Mouse (Mus musculus) bone marrow macrophage, adult 2 months (primary cell): Measurements from ENCODE around the gene Pou2f2. TPM values are rescaled to one million over a fixed set of nuclear protein-coding genes. Genes with fewer than 3 reads are reported as not detected.
A peak's percentile ranks its signal among the peaks of the same experiment; 100 is the strongest.

Experiments used
- H3K27ac ChIP-seq: 2 replicates; pipeline ENCODE4 v1.5.1; 2012; ENCODE audit warnings: low read depth, low read length; ENCODE audit not compliant: insufficient read depth
- H3K4me1 ChIP-seq: 2 replicates; pipeline ENCODE4 v1.6.1; 2012; ENCODE audit warnings: low read length; ENCODE audit not compliant: control insufficient read depth, insufficient read depth
- H3K4me3 ChIP-seq: 2 replicates; pipeline ENCODE4 v1.5.1; 2012; ENCODE audit warnings: mild to moderate bottlenecking, low read length, moderate library complexity; ENCODE audit not compliant: insufficient read depth
- CTCF ChIP-seq: IDR thresholded peaks from 2 replicates; pipeline ENCODE4 v1.5.1; 2012; ENCODE audit warnings: low read depth, mild to moderate bottlenecking, low read length, moderate library complexity
- POLR2A ChIP-seq: IDR thresholded peaks from 2 replicates; pipeline ENCODE4 v1.6.1; 2012; ENCODE audit warnings: mild to moderate bottlenecking, low read depth, low read length, borderline replicate concordance
- polyA plus RNA-seq: library from polyadenylated mRNA; stranded (reverse); fragments of >200 nt; gene quantifications from 2 replicates; pipeline ENCODE4 v1.2.4, GENCODE M21; 2012; ENCODE audit not compliant: missing spikeins, insufficient read depth, insufficient read length

Gene Pou2f2
- polyA plus RNA-seq, 1 experiment, result 121 TPM

DNA sequence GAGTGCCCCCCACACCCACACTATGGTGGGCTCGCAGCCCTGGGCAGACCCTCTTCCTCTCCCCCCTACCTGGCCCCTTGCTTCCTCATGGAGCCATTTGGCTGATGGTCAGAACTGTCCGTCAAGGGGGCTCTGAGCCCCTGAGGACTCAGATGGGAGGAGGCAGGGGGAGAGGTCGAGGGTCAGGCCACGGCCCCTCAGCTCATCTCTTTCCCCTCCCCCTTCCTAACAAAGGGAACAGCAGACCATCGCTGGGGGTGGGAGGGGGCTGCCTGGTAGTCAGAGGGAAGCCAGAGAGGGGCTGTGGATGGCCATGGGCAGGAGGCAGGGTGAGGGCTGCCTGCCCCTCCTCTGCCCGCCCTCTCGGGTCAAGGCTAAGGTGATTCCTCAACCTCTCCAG, 28.5 kb downstream of the Pou2f2 start:
- H3K4me3 ChIP-seq, result no peak overlapping the region
- TF ChIP-seq POLR2A (no peak), CTCF (no peak)
- no peak overlapping the region for H3K27ac ChIP-seq
- no peaks in the 10 kb centered on the region for H3K4me1 ChIP-seq

DNA sequence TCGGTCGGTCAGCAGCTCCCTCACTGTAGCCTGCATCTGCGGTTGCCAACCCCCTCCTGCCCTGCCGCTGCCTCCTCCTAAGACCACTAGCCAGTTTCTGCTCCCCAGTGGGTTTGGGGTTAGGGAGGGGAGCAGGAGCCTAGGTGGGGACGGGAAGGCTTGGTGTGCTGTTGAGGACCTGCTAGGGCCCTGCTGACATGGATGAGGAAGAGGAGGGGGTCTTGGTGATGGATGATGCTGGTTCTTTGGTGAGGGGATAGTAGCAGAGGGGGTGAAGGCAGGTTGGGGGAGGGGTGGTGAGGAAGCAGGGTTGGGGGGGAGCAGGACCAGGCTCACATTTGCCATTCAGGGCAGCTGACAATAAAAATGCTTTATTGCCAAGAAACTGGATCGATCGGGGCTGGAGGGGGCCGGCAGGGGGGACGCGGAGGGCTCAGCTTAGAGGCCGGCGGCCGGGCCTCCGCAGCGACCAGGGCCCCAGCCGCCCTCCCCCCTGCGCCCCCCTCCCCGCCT, 29.3 kb downstream of the Pou2f2 start:
- Histone ChIP-seq H3K4me1 (no peaks in the 10 kb centered on the region), H3K4me3 (no peak overlapping the region), H3K27ac (no peak overlapping the region)
- TF ChIP-seq POLR2A, result no peak
- TF ChIP-seq CTCF, result no peak

DNA sequence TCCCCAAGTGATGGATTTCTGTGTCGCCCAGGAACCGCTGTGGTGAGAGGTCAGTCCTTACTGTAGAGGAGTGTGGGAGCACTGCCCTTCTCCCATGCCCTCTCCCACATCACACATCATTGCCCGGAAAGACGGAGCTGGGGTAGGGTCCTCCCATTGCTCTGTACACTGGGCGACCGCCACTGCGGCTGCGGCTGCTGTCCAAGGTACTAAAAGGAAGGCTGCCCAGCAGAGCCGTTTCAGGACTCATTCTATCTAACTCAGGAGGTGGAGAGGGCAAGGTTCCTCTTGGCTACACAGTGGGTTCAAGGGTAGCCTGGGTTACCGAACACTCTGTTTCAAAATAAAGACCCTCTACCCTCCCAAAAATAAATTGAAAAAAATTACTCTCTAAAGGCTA, 33.6 kb downstream of the Pou2f2 start:
- H3K27ac ChIP-seq, result no peak overlapping the region
- no peak overlapping the region for H3K4me3 ChIP-seq
- no peaks in the 10 kb centered on the region for H3K4me1 ChIP-seq
- TF ChIP-seq POLR2A (no peak), CTCF (no peak)

DNA sequence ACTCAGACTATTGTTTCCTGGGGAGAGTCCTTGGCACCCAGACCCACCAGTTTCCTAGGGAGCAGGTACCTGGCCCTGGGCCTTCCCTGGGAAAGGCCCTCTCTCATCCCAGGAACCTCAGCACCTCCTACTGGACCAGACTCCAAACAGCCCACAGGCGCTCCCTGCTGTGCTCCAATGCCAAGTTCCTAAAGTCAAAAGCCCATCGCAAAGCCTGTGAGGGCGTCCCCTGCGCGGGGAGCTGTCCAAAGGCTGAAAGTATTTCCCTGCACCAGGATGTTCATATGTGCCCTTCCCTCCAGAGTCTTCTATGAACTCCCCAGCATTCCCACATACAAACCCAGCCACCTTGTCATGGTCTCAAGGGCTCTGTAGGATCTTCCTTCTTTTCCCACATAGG, 37.8 kb downstream of the Pou2f2 start:
- Histone ChIP-seq H3K4me1 (no peaks in the 10 kb centered on the region), H3K4me3 (no peak overlapping the region)
- TF ChIP-seq CTCF (no peak), POLR2A (no peak)

DNA sequence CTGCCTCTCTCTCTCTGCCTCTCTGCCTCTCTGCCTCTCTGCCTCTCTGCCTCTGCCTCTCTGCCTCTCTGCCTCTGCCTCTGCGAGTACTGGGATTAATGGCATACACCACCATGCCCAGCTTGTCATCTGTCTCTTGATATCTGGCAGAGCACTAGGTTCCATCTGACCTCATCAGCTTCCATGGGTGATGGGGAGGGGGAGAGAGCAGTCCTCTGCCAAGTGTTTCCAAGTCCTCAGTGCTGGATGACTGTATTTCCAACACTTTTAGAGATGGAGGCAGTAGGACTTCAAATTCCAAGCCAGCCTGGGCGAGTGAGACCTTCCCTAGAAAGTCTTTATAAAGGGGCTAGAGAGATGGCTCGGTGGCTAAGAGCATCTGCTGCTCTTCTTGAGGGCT, 42.0 kb downstream of the Pou2f2 start:
- Histone ChIP-seq H3K27ac (no peak overlapping the region), H3K4me1 (no peaks in the 10 kb centered on the region), H3K4me3 (no peak overlapping the region)
- no peak for TF ChIP-seq CTCF
- TF ChIP-seq POLR2A, result no peak

More for the DNA sequence above, 37.8 kb downstream of the Pou2f2 start:
- no peak overlapping the region for H3K27ac ChIP-seq

DNA sequence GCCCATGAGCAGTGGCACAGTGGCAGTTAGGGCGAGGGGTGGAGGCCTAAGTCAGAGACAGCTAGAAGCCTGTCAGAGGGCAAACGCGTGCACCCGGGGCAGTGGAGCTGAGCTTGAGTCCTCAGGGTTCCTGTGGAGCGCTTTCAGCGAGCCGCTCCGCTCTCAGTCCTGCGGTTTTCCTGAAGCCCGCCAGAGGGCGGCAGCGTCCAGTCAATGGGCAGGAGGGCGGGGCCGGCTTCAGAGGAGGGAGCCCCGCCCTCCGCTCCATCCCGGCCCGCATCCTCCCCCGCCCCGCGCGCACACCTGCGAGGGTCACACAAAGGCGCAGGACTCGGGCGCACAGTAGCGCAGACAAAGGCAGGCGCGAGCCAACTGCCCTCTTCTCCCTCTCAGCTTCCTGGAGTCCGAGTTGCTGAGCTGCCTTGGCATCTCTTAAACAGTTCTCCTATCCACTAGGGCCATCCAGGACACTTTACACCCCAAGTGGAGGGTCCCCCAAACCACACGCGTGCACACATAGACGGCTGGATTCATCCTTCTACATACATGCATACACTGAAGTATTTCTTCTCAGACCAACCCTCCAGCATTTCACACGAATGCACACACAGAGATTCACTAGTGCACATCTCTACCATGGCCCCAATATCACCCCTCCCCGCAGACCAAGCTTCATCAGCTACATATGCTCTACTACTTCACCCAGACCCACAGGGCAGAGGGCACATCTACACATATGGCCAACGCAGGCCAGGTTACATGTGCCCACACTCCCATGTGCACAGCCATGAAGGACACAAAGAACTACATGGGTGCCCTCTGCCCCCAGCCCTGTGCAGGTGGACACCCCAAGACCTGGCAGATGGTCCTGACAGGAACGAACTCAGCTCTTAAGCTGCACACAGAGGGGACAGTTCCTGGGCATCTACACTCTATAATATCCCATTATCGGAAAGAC, 46.2 kb downstream of the Pou2f2 start:
- H3K4me3 ChIP-seq, result peak overlapping the region; percentile 74
- peaks cover 17% of the 10 kb centered on the region for H3K4me1 ChIP-seq
- TF ChIP-seq CTCF (peak; percentile 74), POLR2A (no peak)
- H3K27ac ChIP-seq, result peak overlapping the region; percentile 32

DNA sequence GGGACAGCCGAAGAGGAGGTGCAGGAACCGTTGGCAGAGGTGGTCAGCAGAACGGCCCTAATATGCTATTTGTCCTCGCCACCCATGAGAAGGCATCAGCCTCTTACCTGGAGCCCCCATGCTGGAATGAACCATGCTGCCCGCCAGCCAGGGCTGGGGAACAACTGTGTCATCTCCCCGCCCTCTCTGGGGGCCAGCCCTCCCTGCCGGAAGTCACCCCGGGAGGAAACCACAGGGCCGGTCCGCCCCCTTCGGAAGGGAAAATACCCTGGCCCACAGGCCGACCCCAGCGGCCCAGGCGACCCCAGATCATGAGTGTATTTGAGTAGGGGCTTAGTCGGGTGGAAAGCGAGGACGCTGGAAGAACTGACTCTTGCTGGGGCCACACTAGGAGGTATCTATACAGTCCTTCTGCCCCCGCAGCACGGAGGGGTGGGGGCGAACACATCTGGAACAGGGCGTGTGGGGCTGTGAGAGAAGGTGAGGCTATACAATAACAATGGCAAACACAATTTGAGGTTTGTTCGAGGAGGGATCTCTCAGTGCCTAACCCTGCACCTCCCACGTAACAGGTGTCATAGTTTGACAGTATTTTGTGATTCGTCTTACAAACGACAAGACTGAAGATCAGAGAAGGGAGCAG, 47.1 kb downstream of the Pou2f2 start:
- H3K27ac ChIP-seq, result peak overlapping the region; percentile 32
- peaks cover 26% of the 10 kb centered on the region for H3K4me1 ChIP-seq
- H3K4me3 ChIP-seq, result peak overlapping the region; percentile 74
- TF ChIP-seq CTCF, result no peak
- no peak for TF ChIP-seq POLR2A

DNA sequence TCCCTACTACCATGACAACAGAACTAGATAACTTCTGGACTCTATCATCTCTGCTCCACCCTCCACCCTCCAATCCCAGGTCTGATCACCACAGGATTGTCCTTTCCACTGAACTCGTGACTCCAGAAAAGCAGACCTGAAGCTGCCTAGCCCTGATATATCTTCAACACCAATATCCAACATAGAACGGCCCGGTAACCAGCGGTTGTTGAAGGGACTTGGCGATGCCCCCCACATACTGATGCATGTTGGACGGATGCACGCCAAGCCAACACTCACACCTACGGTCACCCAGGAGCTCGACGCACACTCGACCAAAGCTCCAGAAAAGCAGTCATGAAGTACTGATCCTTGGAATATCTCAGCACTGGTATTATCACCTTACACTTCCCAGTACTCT, 48.3 kb downstream of the Pou2f2 start:
- Histone ChIP-seq H3K4me1 (peaks cover 31% of the 10 kb centered on the region), H3K27ac (0 out of 2 replicates have a peak overlapping the region, but pooled peaks have one; percentile 0), H3K4me3 (peak overlapping the region; percentile 74)
- TF ChIP-seq CTCF, result no peak
- TF ChIP-seq POLR2A, result no peak

DNA sequence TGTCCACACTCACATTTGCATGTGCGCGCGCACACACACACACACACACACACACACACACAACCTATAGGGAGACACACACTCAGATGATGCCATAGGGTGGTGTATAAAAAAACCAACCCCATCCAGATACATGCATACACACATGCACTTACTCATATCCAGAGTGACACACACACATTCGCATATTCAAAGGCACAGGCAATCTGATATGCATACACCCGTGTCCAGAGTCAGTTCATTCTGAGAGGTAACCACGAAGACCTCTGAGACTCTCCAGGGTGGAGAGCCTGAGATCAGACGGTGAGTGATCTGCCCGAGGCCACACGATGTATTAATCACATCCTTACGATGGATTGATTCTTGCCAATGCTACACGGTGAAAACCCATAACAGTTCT, 49.0 kb downstream of the Pou2f2 start:
- H3K4me3 ChIP-seq, result peak overlapping the region; percentile 74
- TF ChIP-seq CTCF, result no peak
- no peak for TF ChIP-seq POLR2A
- peak overlapping the region; percentile 96 for H3K27ac ChIP-seq
- H3K4me1 ChIP-seq, result peaks cover 33% of the 10 kb centered on the region
